Mouse (Mus musculus): ENCODE data around the gene Ngef.

Ngef gene

GRCm38 (mm10) chr1:87562967-87563366, 10.7 kb downstream of the Ngef start:
- no peak for DNase-seq

- no peak for DNase-seq
Measured at GRCm38 (mm10) chr1:87553586-87553985, 20.1 kb downstream of the Ngef start.

GRCm38 (mm10) chr1:87551008-87551407, 22.7 kb downstream of the Ngef start:
- no peak for DNase-seq

- DNase-seq = no peak
Measured at GRCm38 (mm10) chr1:87541614-87542013, 32.1 kb downstream of the Ngef start.

- DNase-seq = no peak
Measured at GRCm38 (mm10) chr1:87537008-87537407, 36.7 kb downstream of the Ngef start.

GRCm38 (mm10) chr1:87534118-87534517, 39.6 kb downstream of the Ngef start:
- no peak for DNase-seq

- no peak for DNase-seq
Measured at GRCm38 (mm10) chr1:87532346-87532745, 41.3 kb downstream of the Ngef start.

GRCm38 (mm10) chr1:87527191-87527590, 46.5 kb downstream of the Ngef start:
- no peak for DNase-seq

GRCm38 (mm10) chr1:87525041-87525440, 48.6 kb downstream of the Ngef start:
- DNase-seq = no peak

- DNase-seq = no peak
Measured at GRCm38 (mm10) chr1:87521523-87521922, 52.1 kb downstream of the Ngef start.

- no peak for DNase-seq
Measured at GRCm38 (mm10) chr1:87520467-87520866, 53.2 kb downstream of the Ngef start.

GRCm38 (mm10) chr1:87510845-87511244, 62.8 kb downstream of the Ngef start:
- DNase-seq = no peak

- no peak for DNase-seq
Measured at GRCm38 (mm10) chr1:87510166-87510691, 63.4 kb downstream of the Ngef start.

GRCm38 (mm10) chr1:87509561-87510165, 64.0 kb downstream of the Ngef start, which contains the start of gene Neu2:
Gene Neu2, plus strand, starts transcription at chr1:87509889.
- DNase-seq = no peak

- DNase-seq = no peak
Measured at GRCm38 (mm10) chr1:87508591-87509560, 64.8 kb downstream of the Ngef start.

GRCm38 (mm10) chr1:87507857-87508256, 65.8 kb downstream of the Ngef start:
- DNase-seq = no peak

- DNase-seq = no peak
Measured at GRCm38 (mm10) chr1:87505524-87505923, 68.1 kb downstream of the Ngef start.

- DNase-seq = no peak
Measured at GRCm38 (mm10) chr1:87493542-87493941, 80.1 kb downstream of the Ngef start.

GRCm38 (mm10) chr1:87492285-87492684, 81.4 kb downstream of the Ngef start:
- DNase-seq = no peak

- peak; percentile 16 to 19 for DNase-seq
Measured at GRCm38 (mm10) chr1:87486386-87486785, 87.3 kb downstream of the Ngef start.

- DNase-seq = no peak
Measured at GRCm38 (mm10) chr1:87482546-87482945, 91.1 kb downstream of the Ngef start.

GRCm38 (mm10) chr1:87475076-87475895, 98.4 kb downstream of the Ngef start:
- no peak for DNase-seq

GRCm38 (mm10) chr1:87472576-87472975, 101.1 kb downstream of the Ngef start:
- DNase-seq = no peak

All from thymus, adult 18-20 months (tissue).